Mouse (Mus musculus) G1E (cell line): ENCODE results near the gene Bloc1s5. TPM values are rescaled to one million over a fixed set of nuclear protein-coding genes. Genes with fewer than 3 reads are reported as not detected.

Experiments used
- ATAC-seq: 2 replicates; pipeline ENCODE4 v1.8.0; 2016; ENCODE audit warnings: mild to moderate bottlenecking; ENCODE audit not compliant: insufficient number of reproducible peaks, poor library complexity, low FRiP score, severe bottlenecking; ENCODE audit errors: extremely low read depth
- DNase-seq: peaks from one replicate; pipeline ENCODE4 v3.0.0; 2012; ENCODE audit warnings: low spot score
- H3K27me3 ChIP-seq: 2 replicates; pipeline ENCODE4 v1.6.1; 2012; ENCODE audit warnings: mild to moderate bottlenecking, low read length, inconsistent platforms; ENCODE audit not compliant: insufficient read depth
- H3K36me3 ChIP-seq: replicated peaks from 2 replicates; pipeline ENCODE3; 2012; ENCODE audit warnings: mild to moderate bottlenecking, inconsistent platforms
- H3K4me1 ChIP-seq: 2 replicates; pipeline ENCODE4 v1.6.1; 2012; ENCODE audit warnings: low read depth, low read length, inconsistent platforms, mixed read lengths; ENCODE audit not compliant: insufficient read depth
- H3K4me3 ChIP-seq: 2 replicates; pipeline ENCODE4 v1.5.1; 2012; ENCODE audit warnings: low read depth, mild to moderate bottlenecking, inconsistent platforms, low read length, moderate library complexity, mixed read lengths
- H3K9me3 ChIP-seq: replicated peaks from 2 replicates; pipeline ENCODE4 v1.6.1; 2012; ENCODE audit warnings: inconsistent platforms
- CTCF ChIP-seq: IDR thresholded peaks from 2 replicates; pipeline ENCODE4 v1.5.1; 2012; ENCODE audit warnings: low read depth, low read length, inconsistent platforms, mixed read lengths
- GATA1 ChIP-seq: IDR thresholded peaks from 2 replicates; pipeline ENCODE4 v1.6.1; 2012; ENCODE audit warnings: borderline replicate concordance, low read length, inconsistent platforms, mixed read lengths
- GATA2 ChIP-seq: IDR thresholded peaks from 2 replicates; pipeline ENCODE4 v1.6.1; 2012; ENCODE audit warnings: low read depth, low read length, inconsistent platforms, borderline replicate concordance
- POLR2AphosphoS5 ChIP-seq: IDR thresholded peaks from 2 replicates; pipeline ENCODE4 v1.6.1; 2012; ENCODE audit warnings: low read depth, low read length, inconsistent platforms; ENCODE audit not compliant: insufficient replicate concordance
- TAL1 ChIP-seq: conservative IDR thresholded peaks from 2 replicates; pipeline ENCODE4 v1.6.1; 2012; ENCODE audit warnings: low read depth, low read length, inconsistent platforms, mixed read lengths
- polyA plus RNA-seq: library from polyadenylated mRNA; stranded (reverse); fragments of >175 nt; gene quantifications from 2 replicates; pipeline ENCODE4 v1.2.3, GENCODE M21; 2012
- total RNA-seq, 2 experiments: library from RNA; stranded (forward) in 1 of 2; stranded (reverse) in 1 of 2; fragments of 200-1000 nt in 1 of 2; fragments of >200 nt in 1 of 2; fragmentation: Nextera tagmentation in 1 of 2; gene quantifications; 2 replicates each; pipeline ENCODE4 v1.2.3; 2014 to 2017

The Bloc1s5 gene
- total and polyA plus RNA-seq, 3 experiments = 8.2 to 35.2 (median 17.2) TPM

GRCm38 (mm10) chr13:38612179-38612578 is 22.7 kb downstream of the Bloc1s5 start:
- H3K4me1 ChIP-seq = peaks cover 38% of the 10 kb centered on the region
- H3K36me3 ChIP-seq = peaks cover 96% of the 10 kb centered on the region
- H3K27me3 ChIP-seq = no peaks in the 10 kb centered on the region
- ATAC-seq (no peak), DNase-seq (no peak)
- no peak overlapping the region for H3K4me3 ChIP-seq
- peaks cover 9% of the 10 kb centered on the region for H3K9me3 ChIP-seq
- no peak for TF ChIP-seq GATA2
- no peak for TF ChIP-seq CTCF
- no peak for TF ChIP-seq TAL1
- TF ChIP-seq POLR2AphosphoS5 = no peak
- no peak for TF ChIP-seq GATA1

DNA sequence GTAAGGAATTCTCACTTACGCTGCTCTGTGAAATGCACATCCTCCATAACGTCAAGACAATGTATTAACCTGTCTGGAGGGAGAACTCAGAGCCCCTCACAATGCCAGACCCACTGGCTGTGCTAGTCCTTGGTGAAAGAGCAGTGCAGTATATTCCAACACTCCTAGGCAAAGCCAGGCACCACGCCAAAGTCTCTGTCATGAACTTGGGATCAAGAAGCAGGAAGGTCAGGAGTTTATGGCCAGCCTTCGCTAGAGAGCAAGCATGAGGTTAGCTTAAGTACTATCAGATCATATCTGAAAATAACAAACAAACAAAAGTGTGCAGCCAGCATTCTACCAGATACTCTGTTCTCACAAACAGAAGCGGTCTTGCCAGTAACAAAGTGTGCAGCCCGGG is 24.6 kb downstream of the Bloc1s5 start:
- no peak overlapping the region for H3K4me3 ChIP-seq
- no peak for TF ChIP-seq GATA2
- TF ChIP-seq TAL1 = no peak
- no peak for TF ChIP-seq POLR2AphosphoS5
- TF ChIP-seq GATA1 = no peak
- no peak for TF ChIP-seq CTCF
- DNase-seq (no peak), ATAC-seq (no peak)
- H3K27me3 ChIP-seq = no peaks in the 10 kb centered on the region
- peaks cover 9% of the 10 kb centered on the region for H3K9me3 ChIP-seq
- H3K4me1 ChIP-seq = peaks cover 25% of the 10 kb centered on the region
- H3K36me3 ChIP-seq = peaks cover 91% of the 10 kb centered on the region

- Histone ChIP-seq H3K36me3 (peaks cover 87% of the 10 kb centered on the region), H3K4me3 (no peak overlapping the region), H3K4me1 (0 out of 2 replicates have a peak, but pooled peaks cover 4% of the 10 kb centered on the region), H3K9me3 (no peaks in the 10 kb centered on the region), H3K27me3 (no peaks in the 10 kb centered on the region)
- DNase-seq (no peak), ATAC-seq (no peak)
- no peak for TF ChIP-seq TAL1
- TF ChIP-seq GATA1 = no peak
- TF ChIP-seq POLR2AphosphoS5 = no peak
- no peak for TF ChIP-seq CTCF
These were observed 27.8 kb downstream of the Bloc1s5 start for GRCm38 (mm10) chr13:38607130-38607529.

DNA sequence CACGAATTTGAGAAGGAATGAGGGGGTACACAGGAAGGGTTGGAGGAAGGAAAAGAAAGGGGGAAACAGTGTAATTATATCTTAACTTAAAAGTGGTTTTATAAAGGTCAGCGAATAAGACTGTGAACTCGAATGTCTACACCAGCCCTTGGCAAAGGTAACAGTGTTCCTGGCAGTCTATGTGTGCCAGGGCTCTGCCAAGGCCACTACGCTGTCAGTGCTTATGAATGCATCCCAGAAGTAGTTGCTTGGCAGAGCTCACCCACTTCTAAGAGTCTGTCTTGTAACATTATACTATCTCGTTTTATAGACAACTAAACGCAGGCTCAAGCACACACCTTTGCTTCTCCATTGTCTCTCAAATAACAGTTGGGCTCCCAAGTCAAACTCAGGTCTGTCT is 29.6 kb downstream of the Bloc1s5 start:
- no peaks in the 10 kb centered on the region for H3K4me1 ChIP-seq
- ATAC-seq (no peak), DNase-seq (no peak)
- no peaks in the 10 kb centered on the region for H3K27me3 ChIP-seq
- H3K9me3 ChIP-seq = no peaks in the 10 kb centered on the region
- no peak overlapping the region for H3K4me3 ChIP-seq
- peaks cover 82% of the 10 kb centered on the region for H3K36me3 ChIP-seq
- TF ChIP-seq POLR2AphosphoS5 = no peak

GRCm38 (mm10) chr13:38602966-38603365 is 31.9 kb downstream of the Bloc1s5 start:
- no peaks in the 10 kb centered on the region for H3K4me1 ChIP-seq
- no peaks in the 10 kb centered on the region for H3K9me3 ChIP-seq
- H3K36me3 ChIP-seq = peaks cover 77% of the 10 kb centered on the region
- TF ChIP-seq TAL1 (no peak), CTCF (no peak), POLR2AphosphoS5 (no peak), GATA1 (no peak)
- DNase-seq (no peak), ATAC-seq (no peak)
- H3K4me3 ChIP-seq = no peak overlapping the region
- no peaks in the 10 kb centered on the region for H3K27me3 ChIP-seq

- H3K27me3 ChIP-seq = no peaks in the 10 kb centered on the region
- H3K4me1 ChIP-seq = no peaks in the 10 kb centered on the region
- no peaks in the 10 kb centered on the region for H3K9me3 ChIP-seq
- no peak overlapping the region for H3K4me3 ChIP-seq
- ATAC-seq (no peak), DNase-seq (no peak)
- peaks cover 72% of the 10 kb centered on the region for H3K36me3 ChIP-seq
- no peak for TF ChIP-seq POLR2AphosphoS5
These were observed 32.6 kb downstream of the Bloc1s5 start for GRCm38 (mm10) chr13:38602243-38602832.

- no peaks in the 10 kb centered on the region for H3K9me3 ChIP-seq
- TF ChIP-seq GATA1 = no peak
- no peak for TF ChIP-seq TAL1
- TF ChIP-seq POLR2AphosphoS5 = no peak
- no peak for TF ChIP-seq GATA2
- no peak for TF ChIP-seq CTCF
- H3K4me1 ChIP-seq = no peaks in the 10 kb centered on the region
- DNase-seq (no peak), ATAC-seq (no peak)
- H3K27me3 ChIP-seq = no peaks in the 10 kb centered on the region
- H3K4me3 ChIP-seq = no peak overlapping the region
- peaks cover 61% of the 10 kb centered on the region for H3K36me3 ChIP-seq
These were observed 34.1 kb downstream of the Bloc1s5 start for GRCm38 (mm10) chr13:38600811-38601210.
